Mouse (Mus musculus): ENCODE measurements around the gene Rasa2. TPM values are rescaled to one million over a fixed set of nuclear protein-coding genes. Genes with fewer than 3 reads are reported as not detected.

Rasa2 gene
- total and polyA plus RNA-seq, 2 experiments from 2014 or later: 6.9 to 38.9 TPM

DNA sequence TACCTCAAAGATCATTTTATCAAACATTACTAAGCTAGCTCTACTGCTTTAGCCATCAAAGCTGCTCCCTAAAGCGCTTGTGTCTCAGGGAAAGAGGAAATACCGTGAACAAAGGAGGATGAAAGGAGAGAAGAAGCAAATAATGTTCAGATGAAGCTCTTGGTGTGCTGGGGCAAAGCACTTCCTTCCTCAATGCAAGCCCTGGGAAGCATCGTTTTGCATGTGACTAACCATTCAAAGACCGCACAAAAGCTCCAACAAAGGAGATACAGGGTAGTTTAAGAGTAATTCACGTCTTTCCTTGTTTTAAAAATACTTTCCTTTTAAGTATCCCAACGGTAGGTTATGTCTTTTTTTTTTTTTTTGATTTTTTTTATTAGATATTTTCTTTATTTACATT lies 28.0 kb downstream of the Rasa2 start:
- H3K36me3 ChIP-seq (replicated peaks; ENCODE audit: control insufficient read depth, insufficient read depth, low read length): peaks cover 36% of the 10 kb centered on the region
- no peak overlapping the region for H3K4me2 ChIP-seq (ENCODE audit: low read depth, low read length)
- H3K27me3 ChIP-seq (ENCODE audit: control insufficient read depth, insufficient read depth, low read length): no peaks in the 10 kb centered on the region
- H3K4me1 ChIP-seq (ENCODE audit: control insufficient read depth, insufficient read depth): no peaks in the 10 kb centered on the region
- peaks cover 7% of the 10 kb centered on the region for H3K9me3 ChIP-seq (replicated peaks; ENCODE audit: control insufficient read depth, low read length)
- ATAC-seq (ENCODE audit: insufficient read depth, low read depth): no peak
- 72% methylated on average over 6 of the region's 6 CpGs for WGBS
- DNase-seq (ENCODE audit: low spot score): no peak
- H3K9ac ChIP-seq (replicated peaks; ENCODE audit: low read depth, low read length): no peak overlapping the region
- no peak overlapping the region for H3K4me3 ChIP-seq (ENCODE audit: low read depth, low read length)
- no peak overlapping the region for H3K27ac ChIP-seq (ENCODE audit: low read depth)
- TF ChIP-seq EP300 (IDR thresholded peaks at IDR 0.05; ENCODE audit: low read depth) (no peak), CTCF (IDR thresholded peaks at IDR 0.05; ENCODE audit: low read depth) (no peak)

DNA sequence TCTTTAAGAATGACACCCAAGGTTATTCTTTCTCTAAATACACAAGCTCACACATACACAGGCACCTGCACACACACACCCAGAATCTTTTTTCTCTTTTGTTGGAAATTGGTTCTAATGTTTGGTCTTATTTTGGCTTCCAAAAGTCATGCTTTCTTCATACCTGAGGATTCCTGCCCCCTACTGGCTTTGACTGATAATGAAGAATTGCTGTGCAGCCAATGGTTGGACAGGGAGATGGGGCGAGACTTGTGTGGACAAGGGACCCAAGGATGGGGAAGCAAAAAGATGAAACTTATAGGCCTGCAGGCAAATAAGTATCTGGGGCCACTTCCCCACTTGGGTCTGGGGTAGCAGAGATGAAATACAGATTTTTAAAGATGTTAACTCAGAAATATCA lies 33.5 kb downstream of the Rasa2 start:
- H3K4me3 ChIP-seq (ENCODE audit: low read depth, low read length): no peak overlapping the region
- no peaks in the 10 kb centered on the region for H3K9me3 ChIP-seq (replicated peaks; ENCODE audit: control insufficient read depth, low read length)
- H3K27ac ChIP-seq (ENCODE audit: low read depth): no peak overlapping the region
- WGBS: 85% methylated on average over 1 of the region's 1 CpGs
- H3K27me3 ChIP-seq (ENCODE audit: control insufficient read depth, insufficient read depth, low read length): no peaks in the 10 kb centered on the region
- no peak for DNase-seq (ENCODE audit: low spot score)
- TF ChIP-seq CTCF (IDR thresholded peaks at IDR 0.05; ENCODE audit: low read depth): no peak
- no peak for TF ChIP-seq EP300 (IDR thresholded peaks at IDR 0.05; ENCODE audit: low read depth)
- no peak overlapping the region for H3K4me2 ChIP-seq (ENCODE audit: low read depth, low read length)
- H3K36me3 ChIP-seq (replicated peaks; ENCODE audit: control insufficient read depth, insufficient read depth, low read length): peaks cover 19% of the 10 kb centered on the region
- no peak for ATAC-seq (ENCODE audit: insufficient read depth, low read depth)
- no peak overlapping the region for H3K9ac ChIP-seq (replicated peaks; ENCODE audit: low read depth, low read length)
- no peaks in the 10 kb centered on the region for H3K4me1 ChIP-seq (ENCODE audit: control insufficient read depth, insufficient read depth)

DNA sequence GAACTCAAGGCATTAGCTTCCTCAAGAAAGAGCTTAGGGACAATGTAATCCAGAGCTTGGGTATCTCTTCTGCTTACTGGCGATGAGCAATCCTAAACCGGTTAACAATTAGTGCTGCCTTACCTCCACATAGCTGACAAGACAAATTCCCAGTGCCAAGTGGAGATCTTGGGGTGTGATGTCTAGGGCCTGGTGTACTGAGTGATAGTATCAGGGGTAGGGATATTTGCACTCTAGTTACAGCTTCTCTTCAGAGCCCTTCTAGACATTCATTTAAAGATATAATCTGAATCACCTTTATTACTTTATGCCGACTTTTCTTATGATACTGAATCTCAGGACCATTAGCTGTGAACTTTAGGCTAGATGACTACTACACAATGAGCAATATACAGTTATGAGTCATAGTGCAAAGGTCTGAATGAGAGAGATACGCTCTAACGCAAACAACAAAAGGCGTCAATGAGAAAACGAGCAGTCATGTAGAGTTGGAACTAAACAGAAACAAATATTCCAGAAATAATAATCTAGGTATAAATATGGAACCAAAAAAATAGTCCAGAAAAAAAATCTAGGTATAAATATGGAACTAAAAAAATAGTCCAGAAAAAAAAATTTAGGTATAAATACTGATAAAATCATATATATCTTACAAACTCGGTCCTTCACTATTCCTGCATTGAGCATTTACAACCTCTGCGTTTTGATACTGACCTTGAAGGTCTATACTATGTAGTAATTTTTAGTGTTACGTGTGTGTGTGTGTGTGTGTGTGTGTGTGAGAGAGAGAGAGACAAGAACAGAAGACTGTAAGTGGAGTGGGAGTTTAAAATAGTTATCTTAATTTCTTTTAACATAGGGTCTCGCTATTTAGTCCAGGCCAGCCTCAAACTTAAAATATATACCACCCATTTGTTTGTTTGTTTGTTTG lies 38.5 kb downstream of the Rasa2 start:
- H3K9me3 ChIP-seq (replicated peaks; ENCODE audit: control insufficient read depth, low read length): no peaks in the 10 kb centered on the region
- 90% methylated on average over 11 of the region's 11 CpGs for WGBS
- ATAC-seq (ENCODE audit: insufficient read depth, low read depth) (no peak), DNase-seq (ENCODE audit: low spot score) (no peak)
- no peaks in the 10 kb centered on the region for H3K27me3 ChIP-seq (ENCODE audit: control insufficient read depth, insufficient read depth, low read length)
- no peak overlapping the region for H3K27ac ChIP-seq (ENCODE audit: low read depth)
- no peaks in the 10 kb centered on the region for H3K4me1 ChIP-seq (ENCODE audit: control insufficient read depth, insufficient read depth)
- TF ChIP-seq CTCF (IDR thresholded peaks at IDR 0.05; ENCODE audit: low read depth): no peak
- no peak for TF ChIP-seq EP300 (IDR thresholded peaks at IDR 0.05; ENCODE audit: low read depth)
- H3K4me2 ChIP-seq (ENCODE audit: low read depth, low read length): no peak overlapping the region
- no peak overlapping the region for H3K4me3 ChIP-seq (ENCODE audit: low read depth, low read length)
- no peak overlapping the region for H3K9ac ChIP-seq (replicated peaks; ENCODE audit: low read depth, low read length)
- peaks cover 19% of the 10 kb centered on the region for H3K36me3 ChIP-seq (replicated peaks; ENCODE audit: control insufficient read depth, insufficient read depth, low read length)

DNA sequence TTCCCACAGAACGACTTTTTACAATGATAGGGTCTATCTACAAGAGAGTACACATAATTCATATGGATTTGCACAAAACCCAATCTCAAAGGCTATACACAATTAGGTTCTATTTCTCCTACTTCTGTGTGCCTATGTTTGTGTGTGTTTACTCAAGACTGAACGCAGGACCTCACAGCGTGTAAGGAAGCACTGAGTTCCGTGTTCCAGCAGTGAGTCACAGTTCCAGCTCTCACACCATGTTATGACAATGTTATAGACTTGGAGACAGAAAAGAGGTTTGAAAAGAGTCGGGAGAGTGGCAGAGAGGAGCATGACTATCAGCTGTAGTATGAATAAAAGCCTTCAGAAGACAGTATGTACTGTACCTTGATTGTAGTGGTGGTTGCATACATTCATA lies 42.1 kb downstream of the Rasa2 start:
- no peak for ATAC-seq (ENCODE audit: insufficient read depth, low read depth)
- H3K36me3 ChIP-seq (replicated peaks; ENCODE audit: control insufficient read depth, insufficient read depth, low read length): peaks cover 15% of the 10 kb centered on the region
- no peaks in the 10 kb centered on the region for H3K4me1 ChIP-seq (ENCODE audit: control insufficient read depth, insufficient read depth)
- no peak overlapping the region for H3K4me2 ChIP-seq (ENCODE audit: low read depth, low read length)
- H3K4me3 ChIP-seq (ENCODE audit: low read depth, low read length): no peak overlapping the region
- no peaks in the 10 kb centered on the region for H3K9me3 ChIP-seq (replicated peaks; ENCODE audit: control insufficient read depth, low read length)
- no peak for DNase-seq (ENCODE audit: low spot score)
- 90% methylated on average over 5 of the region's 5 CpGs for WGBS
- no peak for TF ChIP-seq EP300 (IDR thresholded peaks at IDR 0.05; ENCODE audit: low read depth)
- TF ChIP-seq CTCF (IDR thresholded peaks at IDR 0.05; ENCODE audit: low read depth): no peak
- H3K9ac ChIP-seq (replicated peaks; ENCODE audit: low read depth, low read length): no peak overlapping the region
- no peaks in the 10 kb centered on the region for H3K27me3 ChIP-seq (ENCODE audit: control insufficient read depth, insufficient read depth, low read length)
- H3K27ac ChIP-seq (ENCODE audit: low read depth): no peak overlapping the region

DNA sequence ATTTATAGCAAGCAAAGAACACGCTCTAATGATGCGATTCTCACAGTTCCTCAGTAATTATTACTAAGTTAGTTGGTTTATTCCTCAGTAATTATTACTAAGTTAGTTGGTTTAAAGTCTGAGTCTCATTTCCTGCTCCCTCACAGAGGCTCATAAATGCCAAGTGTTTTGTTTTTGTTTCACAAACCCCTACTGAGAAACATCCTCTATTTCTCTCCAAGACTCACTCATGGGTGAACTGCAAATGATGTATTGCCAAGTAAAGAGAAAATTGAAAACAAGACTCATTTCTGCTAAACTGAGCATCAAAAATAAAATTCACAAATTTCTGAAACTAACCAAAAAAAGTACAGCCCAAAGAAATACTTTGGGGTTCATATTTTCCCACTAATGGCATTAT lies 47.9 kb downstream of the Rasa2 start:
- no peaks in the 10 kb centered on the region for H3K27me3 ChIP-seq (ENCODE audit: control insufficient read depth, insufficient read depth, low read length)
- 96% methylated on average over 2 of the region's 2 CpGs for WGBS
- H3K4me3 ChIP-seq (ENCODE audit: low read depth, low read length): no peak overlapping the region
- TF ChIP-seq CTCF (IDR thresholded peaks at IDR 0.05; ENCODE audit: low read depth) (no peak), EP300 (IDR thresholded peaks at IDR 0.05; ENCODE audit: low read depth) (no peak)
- no peak overlapping the region for H3K27ac ChIP-seq (ENCODE audit: low read depth)
- no peak overlapping the region for H3K4me2 ChIP-seq (ENCODE audit: low read depth, low read length)
- no peaks in the 10 kb centered on the region for H3K9me3 ChIP-seq (replicated peaks; ENCODE audit: control insufficient read depth, low read length)
- H3K9ac ChIP-seq (replicated peaks; ENCODE audit: low read depth, low read length): no peak overlapping the region
- peaks cover 6% of the 10 kb centered on the region; the same call in 1 of the 2 replicates for H3K36me3 ChIP-seq (replicated peaks; ENCODE audit: control insufficient read depth, insufficient read depth, low read length)
- DNase-seq (ENCODE audit: low spot score) (no peak), ATAC-seq (ENCODE audit: insufficient read depth, low read depth) (no peak)
- no peaks in the 10 kb centered on the region for H3K4me1 ChIP-seq (ENCODE audit: control insufficient read depth, insufficient read depth)

Measured in heart, postnatal 0 days (tissue).